Mouse (Mus musculus): ENCODE results near the gene Ccdc107.

Ccdc107 gene

DNA sequence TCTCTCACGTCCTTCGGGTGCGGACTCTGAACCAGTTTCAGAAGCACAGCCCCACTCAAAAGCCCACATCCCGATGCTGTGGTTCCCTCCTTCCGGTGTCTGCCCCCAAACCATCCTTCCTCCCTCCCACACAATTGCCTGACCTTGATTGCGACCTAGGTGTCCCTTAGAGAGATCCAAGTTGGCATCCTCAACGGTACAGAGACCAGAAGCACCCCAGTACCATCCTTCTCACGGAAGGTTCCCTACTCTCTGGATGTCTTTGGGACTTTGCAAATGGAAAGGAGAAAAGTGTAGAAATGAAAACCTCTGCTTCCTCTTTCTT is 14.2 kb upstream of the Ccdc107 start:
- TF ChIP-seq GATA4 (IDR thresholded peaks at IDR 0.05; ENCODE audit: insufficient replicate concordance, low read length): no peak

DNA sequence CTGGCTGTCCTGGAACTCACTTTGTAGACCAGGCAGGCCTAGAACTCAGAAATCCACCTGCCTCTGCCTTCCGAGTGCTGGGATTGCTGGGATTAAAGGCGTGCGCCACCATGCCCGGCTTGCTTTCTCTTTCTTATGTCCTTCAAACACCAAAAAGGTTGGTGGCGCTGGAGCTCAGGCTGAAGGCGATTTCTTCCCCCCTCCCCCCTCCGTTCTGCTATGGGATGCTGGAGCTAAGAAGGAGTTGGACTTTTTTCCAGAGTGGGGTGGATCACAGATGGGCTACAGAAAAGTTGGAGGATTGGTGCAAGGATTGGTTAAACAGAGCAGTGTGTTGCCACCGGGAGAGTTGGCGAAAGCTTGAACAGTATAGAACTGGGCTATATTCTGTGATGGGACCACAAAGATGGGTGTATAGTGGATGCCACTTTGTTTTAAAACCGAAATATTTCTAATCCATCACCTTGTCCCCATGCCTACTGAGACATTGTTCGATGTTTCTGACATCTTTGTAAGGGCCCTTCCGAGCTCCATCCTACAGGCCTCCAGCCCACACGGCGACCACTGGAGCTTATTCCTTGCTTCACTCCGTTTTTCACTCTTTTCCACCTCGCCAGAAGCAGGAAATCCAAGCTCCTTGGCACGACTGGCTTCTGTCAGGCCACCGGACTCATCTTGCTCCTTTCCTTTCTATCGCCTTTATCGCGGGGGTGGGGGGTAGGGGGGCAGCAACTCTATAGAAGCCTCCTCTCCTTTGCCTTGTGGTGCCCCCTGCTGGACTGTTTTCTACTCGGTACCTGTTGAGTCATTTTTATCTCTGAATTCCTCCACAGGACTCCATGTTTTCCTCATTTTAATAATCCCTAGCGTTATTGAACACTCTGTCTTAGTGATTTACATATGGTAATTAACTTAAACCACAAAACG is 13.5 kb upstream of the Ccdc107 start:
- no peak for TF ChIP-seq GATA4 (IDR thresholded peaks at IDR 0.05; ENCODE audit: insufficient replicate concordance, low read length)

DNA sequence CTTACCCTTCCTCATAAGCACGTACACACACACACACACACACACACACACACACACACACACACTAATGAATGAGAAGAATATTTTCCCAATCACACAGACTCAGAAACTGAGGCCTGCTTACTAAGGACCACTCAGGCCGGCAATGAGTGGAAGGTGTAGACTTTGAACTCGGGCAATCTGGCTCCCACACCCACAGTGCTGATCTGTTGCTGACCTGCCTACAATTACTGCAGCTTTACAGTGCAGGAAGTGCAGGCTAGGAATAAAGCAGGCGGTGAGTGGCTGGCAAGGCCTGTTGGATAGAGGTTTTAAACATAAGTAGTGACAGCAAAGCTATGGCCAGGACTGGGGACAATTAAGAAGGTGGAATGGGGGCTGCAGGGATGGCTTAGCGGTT is 11.7 kb upstream of the Ccdc107 start:
- TF ChIP-seq GATA4 (IDR thresholded peaks at IDR 0.05; ENCODE audit: insufficient replicate concordance, low read length): no peak

DNA sequence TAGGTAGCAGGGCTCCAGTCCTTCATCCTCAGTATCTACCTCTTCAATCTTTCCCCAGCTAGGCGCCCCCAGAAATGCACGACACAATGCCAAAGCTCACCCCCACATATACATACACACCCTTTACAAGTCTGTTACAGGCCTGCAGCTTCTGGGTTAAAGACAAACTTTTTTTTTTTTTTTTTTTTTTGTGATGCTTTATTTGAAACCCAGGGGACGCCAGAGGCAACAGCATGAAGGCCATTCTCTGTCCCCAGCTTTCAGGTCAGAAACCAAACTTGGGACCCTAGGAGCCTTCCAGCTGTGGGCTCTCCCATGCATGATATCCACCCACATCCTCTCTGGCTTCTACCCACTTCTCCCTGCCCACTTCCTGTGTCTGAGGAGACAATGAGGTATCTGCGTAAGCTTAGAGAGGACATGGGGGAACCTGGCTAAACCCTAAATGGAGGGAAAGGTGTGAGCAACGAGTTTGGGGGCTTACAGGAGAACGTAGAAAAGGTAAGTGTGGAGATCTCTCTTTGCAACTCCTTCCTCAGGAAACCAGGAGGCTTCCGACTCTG is 10.7 kb upstream of the Ccdc107 start:
- TF ChIP-seq GATA4 (IDR thresholded peaks at IDR 0.05; ENCODE audit: insufficient replicate concordance, low read length): no peak

DNA sequence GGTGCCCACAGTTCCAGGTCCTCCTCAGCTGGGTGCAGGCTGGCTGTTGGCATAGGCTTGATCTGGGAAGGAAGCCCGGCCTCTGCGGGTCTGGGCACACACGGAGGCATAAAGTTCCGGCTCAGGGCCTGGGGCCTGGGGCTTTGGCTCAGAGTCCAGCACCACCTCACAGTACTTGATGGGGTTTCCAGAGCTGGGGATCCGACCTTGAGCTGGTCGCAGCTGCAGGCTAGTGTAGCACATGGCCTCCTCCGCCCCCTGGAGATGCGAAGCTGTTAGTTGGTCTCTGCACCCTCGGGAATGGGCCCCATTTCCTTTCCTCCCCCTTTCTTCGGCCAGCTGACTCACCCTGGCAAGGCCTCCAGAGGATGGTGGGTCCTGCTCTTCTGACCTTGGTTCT is 10.1 kb upstream of the Ccdc107 start:
- TF ChIP-seq GATA4 (IDR thresholded peaks at IDR 0.05; ENCODE audit: insufficient replicate concordance, low read length): no peak

DNA sequence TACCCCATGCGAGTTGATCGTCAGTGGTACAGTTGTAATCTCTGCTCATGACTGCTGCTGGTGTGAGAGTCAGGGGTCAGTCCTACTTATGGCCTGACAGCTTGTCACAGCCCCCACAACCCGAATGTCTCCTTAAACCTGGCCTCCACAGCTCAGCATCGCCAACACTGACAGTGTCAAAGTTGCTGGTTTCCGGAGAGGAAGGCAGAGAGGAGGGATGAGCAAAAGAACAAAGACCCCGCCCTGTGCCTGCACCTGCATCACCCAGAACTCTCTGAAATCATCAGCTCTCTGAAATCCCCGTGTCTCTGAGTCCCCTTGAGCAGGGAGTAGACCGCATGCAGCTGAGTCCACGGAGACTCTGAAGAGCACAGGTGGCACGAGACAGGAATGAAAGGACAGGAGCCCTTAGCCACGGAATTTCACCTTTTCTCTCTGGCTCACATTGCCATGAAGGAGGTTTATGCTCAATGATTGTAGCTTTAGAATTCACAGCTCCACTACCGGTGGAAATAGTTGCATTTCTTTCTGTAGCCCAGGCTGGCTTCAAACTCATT is 9.1 kb upstream of the Ccdc107 start, which contains the start of gene Sit1:
Gene Sit1, minus strand, starts transcription at position 200 of the 557 bp plus-strand sequence.
- TF ChIP-seq GATA4 (IDR thresholded peaks at IDR 0.05; ENCODE audit: insufficient replicate concordance, low read length): no peak

DNA sequence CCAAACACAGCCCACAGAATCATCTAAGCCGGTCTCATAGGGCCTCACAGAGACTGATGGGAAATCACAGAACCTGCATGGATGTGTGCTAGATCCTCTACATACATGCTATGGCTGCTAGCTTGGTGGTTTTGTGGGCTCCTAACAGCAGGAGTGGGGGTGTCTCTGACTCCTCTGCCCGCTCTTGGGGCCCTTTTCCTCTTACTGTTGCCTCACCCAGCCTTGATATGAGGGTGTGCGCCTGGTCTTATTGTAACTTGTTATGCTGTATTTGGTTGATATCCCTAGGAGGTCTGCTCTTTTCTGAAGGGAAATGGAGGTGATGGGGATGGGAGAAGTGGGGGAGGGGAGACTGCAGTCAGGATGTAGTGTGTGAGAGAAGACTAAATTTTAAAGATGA is 3.1 kb upstream of the Ccdc107 start:
- TF ChIP-seq GATA4 (IDR thresholded peaks at IDR 0.05; ENCODE audit: insufficient replicate concordance, low read length): no peak

DNA sequence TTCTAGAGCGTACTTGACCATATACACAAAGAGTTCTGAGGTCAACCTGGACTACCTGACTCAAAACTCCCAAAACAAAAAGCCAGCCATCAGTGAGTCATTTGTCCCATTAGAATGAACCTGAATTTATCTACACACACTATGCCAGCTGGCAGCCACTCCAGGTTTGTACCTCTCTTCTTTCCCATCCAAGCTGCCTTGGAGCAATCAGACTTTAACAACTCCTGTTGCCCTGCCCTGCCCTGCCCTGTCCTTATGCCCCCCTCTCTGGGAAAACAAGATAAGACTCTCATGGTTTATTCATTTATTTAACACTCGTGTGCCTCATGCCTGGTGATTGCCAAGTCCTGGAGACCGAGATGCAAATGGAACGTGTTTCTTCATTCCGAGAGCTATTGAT is 1.9 kb upstream of the Ccdc107 start:
- no peak for TF ChIP-seq GATA4 (IDR thresholded peaks at IDR 0.05; ENCODE audit: insufficient replicate concordance, low read length)

DNA sequence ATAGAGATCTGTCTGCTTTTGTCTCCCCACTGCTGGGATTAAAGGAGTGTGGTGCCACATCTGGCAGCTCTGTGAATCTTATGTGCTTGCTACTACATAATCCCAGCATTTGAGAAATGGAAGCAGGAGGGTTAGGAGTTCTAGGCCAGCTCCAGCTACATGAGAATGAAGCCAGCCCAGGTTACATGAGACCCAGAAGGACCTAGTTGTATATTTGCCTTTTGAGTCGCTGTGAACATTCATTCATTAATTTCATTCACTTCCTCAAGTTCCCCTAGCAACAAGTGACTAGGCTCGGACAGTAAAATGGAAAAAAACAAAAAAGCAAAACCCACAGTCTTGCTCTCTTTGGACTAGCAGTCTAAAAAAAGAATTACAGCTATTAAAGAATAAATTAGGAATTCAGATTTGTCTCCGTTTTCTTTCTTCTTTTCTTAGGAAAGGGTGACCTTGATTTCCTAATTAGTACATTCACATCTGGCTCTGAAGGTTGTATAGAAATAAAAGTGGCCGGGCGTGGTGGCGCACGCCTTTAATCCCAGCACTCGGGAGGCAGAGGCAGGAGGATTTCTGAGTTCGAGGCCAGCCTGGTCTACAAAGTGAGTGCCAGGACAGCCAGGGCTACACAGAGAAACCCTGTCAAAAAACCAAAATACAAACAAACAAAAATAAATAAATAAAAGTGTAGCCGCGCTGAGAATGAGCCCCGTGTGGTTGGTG is 439 bp upstream of the Ccdc107 start:
- TF ChIP-seq GATA4 (IDR thresholded peaks at IDR 0.05; ENCODE audit: insufficient replicate concordance, low read length): no peak

DNA sequence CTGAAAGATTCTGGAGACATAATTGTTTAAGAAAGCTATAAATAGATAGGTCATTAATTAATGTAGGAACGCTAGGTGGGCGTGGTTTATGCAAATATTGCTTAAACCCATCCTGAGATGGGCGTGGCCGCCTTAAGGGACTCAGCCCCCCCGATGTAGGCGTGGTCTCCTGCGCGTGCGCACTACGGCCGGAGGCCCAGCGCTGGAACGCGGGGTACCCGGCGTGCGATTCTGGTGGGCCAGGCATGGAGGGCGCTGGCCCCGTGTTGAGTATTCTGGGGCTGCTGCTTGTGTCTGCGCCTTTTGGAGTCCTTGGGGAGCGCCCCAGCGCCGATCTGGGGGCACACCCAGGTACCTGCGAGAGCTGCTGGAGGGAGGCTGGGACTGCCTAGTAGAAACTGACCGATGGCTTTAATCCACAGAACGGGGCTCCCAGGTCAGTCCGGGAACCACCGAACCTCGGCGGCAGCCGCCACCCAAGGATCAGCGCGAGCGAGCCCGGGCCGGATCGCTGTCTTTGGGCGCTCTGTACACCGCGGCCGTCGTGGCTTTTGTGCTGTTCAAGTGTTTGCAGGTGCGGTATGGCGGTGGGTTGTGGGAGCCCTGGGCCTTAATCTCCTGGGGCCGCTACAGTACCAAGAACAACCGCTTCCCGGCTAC is 616 bp downstream of the Ccdc107 start:
- TF ChIP-seq GATA4 (IDR thresholded peaks at IDR 0.05; ENCODE audit: insufficient replicate concordance, low read length): no peak

DNA sequence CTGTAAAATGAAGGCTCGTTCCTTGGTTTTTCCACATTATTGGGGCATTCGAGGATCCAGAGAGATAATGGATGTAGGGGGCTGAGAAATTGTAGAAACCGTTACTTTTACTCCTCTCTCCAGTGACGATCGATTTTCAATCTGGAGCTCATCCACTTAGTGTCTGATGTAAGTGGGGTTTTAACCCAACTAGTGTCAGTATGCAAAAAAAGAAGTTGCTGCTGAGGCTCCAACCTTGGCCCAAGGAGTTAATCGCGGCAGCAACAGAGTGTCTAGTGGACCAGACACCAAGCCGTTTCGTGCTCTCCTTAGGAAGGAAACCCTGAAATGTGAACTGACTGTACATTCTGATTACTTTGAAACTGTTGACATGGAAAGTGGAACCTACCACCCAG is 1.1 kb downstream of the Ccdc107 start:
- TF ChIP-seq GATA4 (IDR thresholded peaks at IDR 0.05; ENCODE audit: insufficient replicate concordance, low read length): no peak

DNA sequence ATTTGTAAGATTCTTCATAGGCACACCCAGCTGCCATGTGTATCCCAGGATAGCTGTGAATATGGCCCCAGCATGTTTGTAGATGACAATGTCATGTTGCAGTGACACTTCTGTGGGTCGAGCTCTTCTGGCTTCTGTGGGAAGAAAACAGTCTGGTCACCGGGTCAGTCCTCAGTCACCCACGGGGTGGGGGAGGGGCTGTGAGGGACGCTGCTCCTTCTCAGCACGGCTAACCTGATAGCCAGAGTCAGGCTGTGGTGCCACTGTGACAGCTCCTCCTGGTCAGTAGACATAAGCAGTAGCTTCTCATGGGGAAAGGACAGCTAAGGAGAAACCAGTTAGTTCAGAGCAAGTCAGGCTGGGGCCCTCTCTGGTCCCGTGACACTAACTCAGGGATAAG is 3.9 kb downstream of the Ccdc107 start:
- no peak for TF ChIP-seq GATA4 (IDR thresholded peaks at IDR 0.05; ENCODE audit: insufficient replicate concordance, low read length)

DNA sequence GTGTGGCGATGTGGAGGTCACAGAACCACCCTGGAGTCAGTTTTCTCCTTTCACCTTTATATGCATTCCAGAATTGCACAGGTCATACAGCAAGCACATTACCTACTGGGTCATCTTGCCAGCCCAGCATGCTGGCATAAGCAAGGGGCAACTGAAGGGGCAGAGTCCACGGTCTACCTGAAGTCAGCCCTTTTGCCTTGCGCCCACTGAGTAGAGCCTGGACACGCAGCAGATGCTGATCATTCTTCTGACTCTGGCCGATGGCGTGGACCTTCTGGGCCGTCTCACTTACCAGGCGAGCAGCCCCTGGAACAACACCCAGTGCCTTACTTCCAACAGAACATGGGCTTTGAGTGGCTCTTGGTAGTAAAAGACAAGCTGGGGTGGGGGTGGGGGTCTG is 4.7 kb downstream of the Ccdc107 start:
- no peak for TF ChIP-seq GATA4 (IDR thresholded peaks at IDR 0.05; ENCODE audit: insufficient replicate concordance, low read length)

DNA sequence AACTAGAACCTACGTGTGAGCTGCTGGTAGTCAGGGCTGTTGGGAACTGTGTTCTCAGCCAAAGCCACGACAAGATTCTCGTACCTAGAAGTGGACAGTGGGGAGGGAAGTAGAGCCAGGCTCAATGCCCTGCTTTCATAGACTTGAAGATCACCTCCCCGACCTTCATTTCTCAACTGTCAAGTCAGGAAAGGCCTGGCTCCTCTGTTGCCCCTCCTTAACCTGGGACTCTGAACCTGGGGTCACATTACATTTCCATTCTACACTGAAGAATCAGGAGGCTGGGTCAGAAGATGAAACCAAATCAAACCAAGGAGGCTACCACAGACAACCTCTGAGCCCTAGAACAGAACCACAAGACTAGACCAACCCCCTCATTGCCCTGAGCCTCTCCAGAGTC is 5.2 kb downstream of the Ccdc107 start:
- no peak for TF ChIP-seq GATA4 (IDR thresholded peaks at IDR 0.05; ENCODE audit: insufficient replicate concordance, low read length)

DNA sequence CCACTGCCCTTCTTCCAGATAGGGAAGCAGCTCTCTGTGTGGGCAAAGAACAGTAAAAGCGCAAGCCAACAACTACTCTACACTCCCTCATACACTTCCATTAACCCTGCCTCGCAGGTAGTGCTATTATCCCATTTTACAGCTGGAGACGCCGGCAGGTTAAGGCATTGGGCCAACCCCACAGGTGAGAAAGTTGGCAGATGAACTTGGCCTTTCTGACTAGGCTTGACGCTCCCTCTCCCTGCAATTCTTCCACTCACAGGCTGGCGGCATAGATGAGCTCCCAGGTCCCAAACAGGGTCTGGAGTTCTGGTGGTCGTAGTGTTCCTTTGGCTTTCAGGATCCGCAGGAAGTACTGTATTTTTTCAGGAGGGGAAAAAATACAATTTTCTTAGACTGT is 6.3 kb downstream of the Ccdc107 start:
- TF ChIP-seq GATA4 (IDR thresholded peaks at IDR 0.05; ENCODE audit: insufficient replicate concordance, low read length): no peak

Data from liver, adult (tissue).